Mouse (Mus musculus): ENCODE results near the gene Hoga1. TPM values are rescaled to one million over a fixed set of nuclear protein-coding genes. Genes with fewer than 3 reads are reported as not detected.

Hoga1 gene
- polyA plus RNA-seq, 1 experiment from 2014 or later = 1.3 TPM

DNA sequence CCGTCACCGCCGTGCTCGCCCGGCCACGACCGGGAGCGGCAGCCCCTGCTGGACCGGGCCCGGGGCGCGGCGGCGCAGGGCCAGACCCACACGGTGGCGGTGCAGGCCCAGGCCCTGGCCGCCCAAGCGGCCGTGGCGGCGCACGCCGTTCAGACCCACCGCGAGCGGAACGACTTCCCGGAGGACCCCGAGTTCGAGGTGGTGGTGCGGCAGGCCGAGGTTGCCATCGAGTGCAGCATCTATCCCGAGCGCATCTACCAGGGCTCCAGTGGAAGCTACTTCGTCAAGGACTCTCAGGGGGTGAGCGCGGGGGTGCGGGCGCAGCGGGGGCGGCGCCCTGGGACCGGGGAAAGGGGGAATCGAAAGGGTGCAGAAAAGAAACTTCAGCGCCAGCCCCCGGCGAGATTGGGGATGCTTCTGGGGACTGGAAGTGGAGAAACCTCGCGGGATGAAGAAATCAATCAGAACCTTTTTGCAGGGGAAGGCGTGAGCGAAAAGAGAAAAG lies 45.3 kb downstream of the Hoga1 start:
- Histone ChIP-seq H3K27ac (peak overlapping the region; percentile 89), H3K4me2 (peak overlapping the region; percentile 80), H3K9ac (peak overlapping the region; percentile 91), H3K36me3 (peaks cover 14% of the 10 kb centered on the region; the same call in 1 of the 2 replicates), H3K27me3 (no peaks in the 10 kb centered on the region), H3K4me3 (peak overlapping the region; percentile 93), H3K9me3 (no peaks in the 10 kb centered on the region), H3K4me1 (peaks cover 32% of the 10 kb centered on the region)
- ATAC-seq (ENCODE audit: insufficient number of reproducible peaks, insufficient read depth, low FRiP score, low TSS enrichment, low read depth) = peak; percentile 57
- under 1% methylated on average over 52 of the region's 52 CpGs for WGBS

DNA sequence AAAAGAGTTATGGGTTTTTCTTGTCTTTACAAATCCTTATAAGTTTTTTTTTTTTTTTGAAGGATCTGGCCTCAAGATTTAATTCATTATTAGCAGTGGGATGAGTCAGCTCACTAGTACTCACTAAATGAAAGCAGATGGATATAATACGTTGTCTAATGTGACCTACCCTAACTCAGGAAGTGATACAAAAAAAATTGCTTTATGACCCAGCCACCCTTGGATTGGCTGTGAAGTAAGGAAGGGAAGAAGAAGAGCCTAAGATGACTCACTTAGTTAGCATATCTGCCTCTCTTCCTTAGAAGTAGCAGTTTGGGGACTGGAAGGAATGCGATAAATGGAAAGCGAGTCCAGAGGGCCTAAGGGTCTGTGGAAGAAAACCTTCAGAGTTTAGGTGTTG lies 54.0 kb downstream of the Hoga1 start:
- H3K4me1 ChIP-seq = 0 out of 2 replicates have a peak, but pooled peaks cover 2% of the 10 kb centered on the region
- WGBS = 73% methylated on average over 3 of the region's 3 CpGs
- no peak overlapping the region for H3K4me3 ChIP-seq
- no peak for ATAC-seq (ENCODE audit: insufficient number of reproducible peaks, insufficient read depth, low FRiP score, low TSS enrichment, low read depth)
- H3K27me3 ChIP-seq = no peaks in the 10 kb centered on the region
- no peak overlapping the region for H3K4me2 ChIP-seq
- H3K36me3 ChIP-seq = peaks cover 45% of the 10 kb centered on the region
- H3K9me3 ChIP-seq = no peaks in the 10 kb centered on the region
- no peak overlapping the region for H3K27ac ChIP-seq
- no peak overlapping the region for H3K9ac ChIP-seq

DNA sequence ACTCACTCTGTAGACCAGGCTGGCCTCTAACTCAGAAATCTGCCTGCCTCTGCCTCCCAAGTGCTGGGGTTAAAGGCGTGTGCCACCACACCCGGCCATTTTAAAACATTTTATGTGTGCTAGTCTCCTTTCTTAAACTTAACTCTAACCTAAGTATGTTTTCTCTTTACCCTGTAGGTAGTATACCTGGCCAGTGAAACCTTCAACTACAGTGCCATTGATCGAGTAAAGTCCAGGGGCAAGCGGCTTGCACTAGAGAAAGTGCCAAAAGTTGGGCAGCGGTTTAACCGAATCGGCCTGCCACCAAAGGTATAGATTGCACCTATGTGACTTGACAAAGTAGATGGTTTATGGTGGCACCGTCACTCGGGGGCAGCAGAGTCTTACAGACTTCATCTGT lies 59.3 kb downstream of the Hoga1 start:
- 91% methylated on average over 9 of the region's 9 CpGs for WGBS
- Histone ChIP-seq H3K4me3 (no peak overlapping the region), H3K27ac (no peak overlapping the region), H3K4me2 (no peak overlapping the region), H3K36me3 (peaks cover 61% of the 10 kb centered on the region), H3K4me1 (no peaks in the 10 kb centered on the region), H3K27me3 (no peaks in the 10 kb centered on the region), H3K9ac (no peak overlapping the region), H3K9me3 (no peaks in the 10 kb centered on the region)
- no peak for ATAC-seq (ENCODE audit: insufficient number of reproducible peaks, insufficient read depth, low FRiP score, low TSS enrichment, low read depth)

DNA sequence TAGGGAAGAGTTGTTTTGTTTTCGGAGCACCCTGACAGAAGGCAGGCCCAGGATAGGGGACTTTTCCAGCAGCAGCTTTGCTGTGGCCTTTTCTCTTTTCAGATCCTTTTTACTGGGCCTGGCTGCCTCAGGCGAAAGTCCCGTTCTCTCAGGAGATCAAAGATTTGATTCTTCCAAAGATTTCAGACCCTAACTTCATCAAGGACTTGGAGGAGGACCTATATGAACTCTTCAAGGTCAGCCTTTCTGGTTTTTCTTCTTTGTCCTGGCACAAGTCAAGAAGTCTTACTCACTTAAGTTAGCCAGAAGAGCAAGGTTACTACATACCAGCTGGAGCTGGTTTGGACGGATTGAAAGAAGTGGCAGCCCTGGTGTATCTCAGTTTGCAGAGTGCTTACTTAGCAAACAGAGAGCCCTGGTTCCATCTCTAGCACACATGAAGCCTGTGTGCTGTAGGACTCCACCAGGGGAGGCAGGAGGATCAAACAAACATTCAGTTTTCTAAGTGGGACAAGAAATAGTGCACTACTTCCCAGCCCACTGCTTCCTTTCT lies 70.4 kb downstream of the Hoga1 start:
- Histone ChIP-seq H3K9ac (no peak overlapping the region), H3K4me2 (no peak overlapping the region), H3K27ac (no peak overlapping the region), H3K9me3 (no peaks in the 10 kb centered on the region), H3K36me3 (peaks cover 75% of the 10 kb centered on the region), H3K4me3 (no peak overlapping the region), H3K27me3 (no peaks in the 10 kb centered on the region), H3K4me1 (no peaks in the 10 kb centered on the region)
- WGBS = 83% methylated on average over 4 of the region's 4 CpGs
- no peak for ATAC-seq (ENCODE audit: insufficient number of reproducible peaks, insufficient read depth, low FRiP score, low TSS enrichment, low read depth)

DNA sequence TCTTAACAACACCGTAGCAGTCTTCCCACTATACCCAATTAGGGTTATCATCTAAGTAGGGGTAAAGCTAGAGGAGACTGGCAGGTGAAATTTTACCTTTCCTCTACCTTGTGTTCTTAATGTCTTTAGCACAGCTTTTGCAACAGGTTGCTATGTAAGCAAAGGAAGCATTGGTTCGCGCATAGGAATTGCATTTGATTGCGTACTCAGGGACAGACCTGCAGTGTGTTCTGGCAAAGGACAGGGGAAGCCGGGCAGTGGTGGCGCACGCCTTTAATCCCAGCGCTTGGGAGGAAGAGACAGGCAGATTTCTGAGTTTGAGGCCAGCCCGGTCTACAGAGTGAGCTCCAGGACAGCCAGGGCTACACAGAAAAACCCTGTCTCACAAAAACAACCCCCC lies 72.7 kb downstream of the Hoga1 start:
- peaks cover 92% of the 10 kb centered on the region for H3K36me3 ChIP-seq
- H3K4me1 ChIP-seq = no peaks in the 10 kb centered on the region
- no peak for ATAC-seq (ENCODE audit: insufficient number of reproducible peaks, insufficient read depth, low FRiP score, low TSS enrichment, low read depth)
- no peak overlapping the region for H3K4me2 ChIP-seq
- H3K27ac ChIP-seq = no peak overlapping the region
- no peaks in the 10 kb centered on the region for H3K9me3 ChIP-seq
- H3K27me3 ChIP-seq = no peaks in the 10 kb centered on the region
- 96% methylated on average over 9 of the region's 9 CpGs for WGBS
- no peak overlapping the region for H3K4me3 ChIP-seq
- no peak overlapping the region for H3K9ac ChIP-seq

DNA sequence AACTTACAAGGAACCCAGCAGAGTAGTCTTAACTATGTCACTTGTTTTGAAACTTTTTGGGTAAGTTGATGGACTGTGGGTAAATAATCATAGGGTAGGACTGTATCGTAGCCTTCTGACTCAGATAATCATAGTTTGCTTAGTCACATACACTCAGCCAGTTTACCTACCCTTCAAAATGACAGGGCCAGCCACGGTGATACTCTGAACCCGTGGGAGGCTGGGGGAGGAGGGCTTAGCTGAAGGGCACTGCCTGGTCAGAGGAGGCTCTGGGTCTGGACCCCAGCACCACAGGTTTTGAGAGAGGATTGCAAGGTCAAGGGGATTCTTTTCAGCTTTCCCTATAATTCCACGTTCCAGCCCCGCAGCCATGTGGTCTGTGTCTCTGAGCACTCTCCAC lies 73.2 kb downstream of the Hoga1 start:
- 90% methylated on average over 5 of the region's 5 CpGs for WGBS
- Histone ChIP-seq H3K4me2 (no peak overlapping the region), H3K27ac (no peak overlapping the region)

DNA sequence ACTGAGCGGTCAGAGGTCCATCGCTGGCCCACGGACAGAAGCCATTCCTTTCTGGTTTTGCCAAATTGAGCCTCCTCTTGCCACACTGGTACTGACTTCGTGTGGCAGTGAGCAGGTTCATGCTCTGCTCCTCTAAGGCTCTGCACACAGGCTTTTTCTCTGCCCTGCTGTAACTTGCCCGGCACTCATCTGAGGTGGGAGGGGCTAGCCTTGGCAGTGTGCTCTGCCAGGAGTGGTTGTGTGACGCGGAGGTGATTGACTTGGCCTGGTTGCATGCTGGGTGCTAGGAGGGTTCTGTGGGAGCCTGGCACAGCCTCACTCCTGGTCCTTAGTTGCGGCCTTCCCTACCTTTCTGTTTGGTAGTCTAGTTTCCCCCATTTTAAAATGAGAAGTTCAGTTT lies 75.0 kb downstream of the Hoga1 start:
- no peak overlapping the region for H3K4me3 ChIP-seq
- no peaks in the 10 kb centered on the region for H3K9me3 ChIP-seq
- H3K27ac ChIP-seq = no peak overlapping the region
- ATAC-seq (ENCODE audit: insufficient number of reproducible peaks, insufficient read depth, low FRiP score, low TSS enrichment, low read depth) = no peak
- no peak overlapping the region for H3K4me2 ChIP-seq
- H3K4me1 ChIP-seq = no peaks in the 10 kb centered on the region
- no peak overlapping the region for H3K9ac ChIP-seq
- 84% methylated on average over 8 of the region's 8 CpGs for WGBS
- no peaks in the 10 kb centered on the region for H3K27me3 ChIP-seq
- peaks cover 91% of the 10 kb centered on the region for H3K36me3 ChIP-seq

More for the DNA sequence above, 73.2 kb downstream of the Hoga1 start:
- Histone ChIP-seq H3K36me3 (peaks cover 92% of the 10 kb centered on the region), H3K4me3 (no peak overlapping the region), H3K9me3 (no peaks in the 10 kb centered on the region), H3K27me3 (no peaks in the 10 kb centered on the region), H3K9ac (no peak overlapping the region), H3K4me1 (no peaks in the 10 kb centered on the region)
- ATAC-seq (ENCODE audit: insufficient number of reproducible peaks, insufficient read depth, low FRiP score, low TSS enrichment, low read depth) = no peak

Other genes with a start within 250 kb of the Hoga1 start
- 22.2 and 23.2 TPM in 2 replicates for gene Arhgap19, start 243.6 kb upstream of the Hoga1 start, polyA plus RNA-seq (2015; fragmentation: Nextera tagmentation; extraction: Ambion mirVana)
- 6.9 and 7.4 TPM in 2 replicates for gene Frat1, start 215.6 kb upstream of the Hoga1 start, polyA plus RNA-seq (2015; fragmentation: Nextera tagmentation; extraction: Ambion mirVana)
- gene Frat2, start 197.5 kb upstream of the Hoga1 start, polyA plus RNA-seq (2015; fragmentation: Nextera tagmentation; extraction: Ambion mirVana) = 4.9 and 5.3 TPM in 2 replicates
- gene Rrp12, start 149.4 kb upstream of the Hoga1 start, polyA plus RNA-seq (2015; fragmentation: Nextera tagmentation; extraction: Ambion mirVana) = 15.2 and 16.8 TPM in 2 replicates
- gene Pgam1, start 133.7 kb upstream of the Hoga1 start, polyA plus RNA-seq (2015; fragmentation: Nextera tagmentation; extraction: Ambion mirVana) = 539 and 631 TPM in 2 replicates
- 88.2 and 90.2 TPM in 2 replicates for gene Exosc1, start 112.2 kb upstream of the Hoga1 start, polyA plus RNA-seq (2015; fragmentation: Nextera tagmentation; extraction: Ambion mirVana)
- gene Zdhhc16, start 112.1 kb upstream of the Hoga1 start, polyA plus RNA-seq (2015; fragmentation: Nextera tagmentation; extraction: Ambion mirVana) = 91.2 and 97.3 TPM in 2 replicates
- gene Mms19, start 64.5 kb upstream of the Hoga1 start, polyA plus RNA-seq (2015; fragmentation: Nextera tagmentation; extraction: Ambion mirVana) = 41.2 and 41.7 TPM in 2 replicates
- 23.0 and 23.5 TPM in 2 replicates for gene Ubtd1, start 63.8 kb upstream of the Hoga1 start, polyA plus RNA-seq (2015; fragmentation: Nextera tagmentation; extraction: Ambion mirVana)
- gene Ankrd2, start 9.6 kb upstream of the Hoga1 start, polyA plus RNA-seq (2015; fragmentation: Nextera tagmentation; extraction: Ambion mirVana) = 0.25 and 0.31 TPM in 2 replicates
- not detected in 2 replicates for gene 4933411K16Rik, start 6.6 kb downstream of the Hoga1 start, polyA plus RNA-seq (2015; fragmentation: Nextera tagmentation; extraction: Ambion mirVana)
- 34.0 and 41.2 TPM in 2 replicates for gene Morn4, start 40.7 kb downstream of the Hoga1 start, polyA plus RNA-seq (2015; fragmentation: Nextera tagmentation; extraction: Ambion mirVana)
- gene Pi4k2a, start 44.9 kb downstream of the Hoga1 start, polyA plus RNA-seq (2015; fragmentation: Nextera tagmentation; extraction: Ambion mirVana) = 24.9 and 27.4 TPM in 2 replicates
- gene Avpi1, start 83.4 kb downstream of the Hoga1 start, polyA plus RNA-seq (2015; fragmentation: Nextera tagmentation; extraction: Ambion mirVana) = 29.8 and 35.5 TPM in 2 replicates
- gene Marveld1, start 101.8 kb downstream of the Hoga1 start, polyA plus RNA-seq (2015; fragmentation: Nextera tagmentation; extraction: Ambion mirVana) = 11.6 and 13.3 TPM in 2 replicates
- 25.7 and 27.6 TPM in 2 replicates for gene Zfyve27, start 118.3 kb downstream of the Hoga1 start, polyA plus RNA-seq (2015; fragmentation: Nextera tagmentation; extraction: Ambion mirVana)
- 1.4 and 1.7 TPM in 2 replicates for gene Sfrp5, start 156.6 kb downstream of the Hoga1 start, polyA plus RNA-seq (2015; fragmentation: Nextera tagmentation; extraction: Ambion mirVana)
- 1.5 and 1.8 TPM in 2 replicates for gene Golga7b, start 202.0 kb downstream of the Hoga1 start, polyA plus RNA-seq (2015; fragmentation: Nextera tagmentation; extraction: Ambion mirVana)